Mouse (Mus musculus) testis, adult 2 months (tissue): ENCODE data around the gene Zfp536.

ENCODE experiments used
- CTCF ChIP-seq: fragments of 200-500 bp; IDR thresholded peaks from 2 replicates; pipeline ENCODE4 v1.5.1; 2012; ENCODE audit warnings: low read depth, mild to moderate bottlenecking, inconsistent platforms, low read length, moderate library complexity; ENCODE audit not compliant: control insufficient read depth, insufficient read depth, insufficient replicate concordance
- POLR2A ChIP-seq: fragments of 200-500 bp; IDR thresholded peaks from 2 replicates; pipeline ENCODE4 v1.6.1; 2012; ENCODE audit warnings: low read depth, mild to moderate bottlenecking, inconsistent platforms, low read length, moderate library complexity; ENCODE audit not compliant: control insufficient read depth

GRCm38 (mm10) chr7:37563831-37564400 is 209.5 kb downstream of the Zfp536 start:
- TF ChIP-seq POLR2A (no peak), CTCF (no peak)
